Mouse (Mus musculus) MEL (cell line): ENCODE results near the gene Slc25a42. TPM values are rescaled to one million over a fixed set of nuclear protein-coding genes. Genes with fewer than 3 reads are reported as not detected.

Experiments used
- DNase-seq: peaks from one replicate; pipeline ENCODE4 v3.0.0; 2011; ENCODE audit warnings: low read depth, low spot score
- H3K27ac ChIP-seq: 2 replicates; pipeline ENCODE4 v1.5.1; 2012; ENCODE audit warnings: low read depth, mild to moderate bottlenecking, control low read depth, low read length, moderate library complexity; ENCODE audit not compliant: control insufficient read depth
- H3K27me3 ChIP-seq, 2 experiments: fragments of 150-350 bp in 1 of 2; sonication (generic) in 1 of 2; 2 replicates each; pipeline ENCODE4 v1.6.1; 2012; ENCODE audit warnings: low read length in 2 of 2, mild to moderate bottlenecking in 2 of 2, improper control_type of control experiment in 1 of 2, moderate library complexity in 1 of 2; ENCODE audit not compliant: insufficient read depth in 2 of 2, control insufficient read depth in 1 of 2
- H3K36me3 ChIP-seq, 2 experiments: 2 replicates each; pipeline ENCODE4 v1.6.1; 2012 to 2014; ENCODE audit warnings: low read length in 2 of 2, improper control_type of control experiment in 1 of 2, inconsistent platforms in 1 of 2, mild to moderate bottlenecking in 1 of 2; ENCODE audit not compliant: insufficient read depth in 2 of 2, control insufficient read depth in 1 of 2
- H3K4me1 ChIP-seq, 2 experiments: fragments of 150-350 bp in 1 of 2; sonication (generic) in 1 of 2; 2 replicates each; pipeline ENCODE4 v1.6.1; 2012; ENCODE audit warnings: low read length in 2 of 2, improper control_type of control experiment in 1 of 2, mild to moderate bottlenecking in 1 of 2; ENCODE audit not compliant: insufficient read depth in 2 of 2, control insufficient read depth in 1 of 2
- H3K4me3 ChIP-seq, 2 experiments: fragments of 150-350 bp in 1 of 2; sonication (generic) in 1 of 2; 2 replicates each; pipeline ENCODE4 v1.5.1; 2012; ENCODE audit warnings: low read depth in 2 of 2, low read length in 2 of 2, mild to moderate bottlenecking in 2 of 2, moderate library complexity in 2 of 2, control low read depth in 1 of 2, improper control_type of control experiment in 1 of 2; ENCODE audit not compliant: control insufficient read depth in 1 of 2, insufficient read depth in 1 of 2
- H3K79me2 ChIP-seq: 2 replicates; pipeline ENCODE4 v1.6.1; 2012; ENCODE audit warnings: mild to moderate bottlenecking, low read length, moderate library complexity; ENCODE audit not compliant: control insufficient read depth, poor library complexity, insufficient read depth
- H3K9ac ChIP-seq: 2 replicates; pipeline ENCODE4 v1.6.1; 2012; ENCODE audit warnings: low read depth, mild to moderate bottlenecking, control low read depth, low read length, moderate library complexity; ENCODE audit not compliant: control insufficient read depth, poor library complexity, severe bottlenecking
- H3K9me3 ChIP-seq: fragments of 150-350 bp; sonication (generic); replicated peaks from 2 replicates; pipeline ENCODE4 v1.6.1; 2012; ENCODE audit warnings: mild to moderate bottlenecking, low read length, improper control_type of control experiment, moderate library complexity; ENCODE audit not compliant: insufficient read depth
- CHD2 ChIP-seq: IDR thresholded peaks from 2 replicates; pipeline ENCODE4 v1.6.1; 2011; ENCODE audit warnings: low read length, improper control_type of control experiment
- CTCF ChIP-seq, 3 experiments: IDR thresholded peaks in 2 of 3; conservative IDR thresholded peaks in 1 of 3; 2 replicates each; pipeline ENCODE4 v1.5.1; 2011 to 2012; ENCODE audit warnings: low read length in 3 of 3, low read depth in 2 of 3, mild to moderate bottlenecking in 2 of 3, improper control_type of control experiment in 1 of 3, inconsistent platforms in 1 of 3, mixed read lengths in 1 of 3, moderate library complexity in 1 of 3; ENCODE audit not compliant: control insufficient read depth in 1 of 3, insufficient read depth in 1 of 3, poor library complexity in 1 of 3, severe bottlenecking in 1 of 3
- E2F4 ChIP-seq: IDR thresholded peaks from 2 replicates; pipeline ENCODE4 v1.6.1; 2011; ENCODE audit warnings: low read depth, low read length, improper control_type of control experiment, borderline replicate concordance
- ELF1 ChIP-seq: IDR thresholded peaks from 2 replicates; pipeline ENCODE4 v1.6.1; 2014; ENCODE audit warnings: low read depth, mild to moderate bottlenecking, inconsistent platforms, low read length, improper control_type of control experiment, moderate library complexity
- ETS1 ChIP-seq: IDR thresholded peaks from 2 replicates; pipeline ENCODE4 v1.6.1; 2012; ENCODE audit warnings: low read depth, mild to moderate bottlenecking, inconsistent platforms, low read length, improper control_type of control experiment, moderate library complexity
- GABPA ChIP-seq: IDR thresholded peaks from 2 replicates; pipeline ENCODE4 v1.6.1; 2012; ENCODE audit warnings: low read depth, mild to moderate bottlenecking, inconsistent platforms, low read length, improper control_type of control experiment, moderate library complexity
- KAT2A ChIP-seq: conservative IDR thresholded peaks from 2 replicates; pipeline ENCODE4 v1.6.1; 2012; ENCODE audit warnings: low read depth, low read length, improper control_type of control experiment, inconsistent platforms
- MAFK ChIP-seq: IDR thresholded peaks from 2 replicates; pipeline ENCODE4 v1.6.1; 2011; ENCODE audit warnings: low read depth, mild to moderate bottlenecking, low read length, improper control_type of control experiment, borderline replicate concordance
- MAX ChIP-seq: IDR thresholded peaks from 2 replicates; pipeline ENCODE4 v1.6.1; 2011; ENCODE audit warnings: low read length, improper control_type of control experiment
- MEF2A ChIP-seq: IDR thresholded peaks from 2 replicates; pipeline ENCODE4 v1.6.1; 2014; ENCODE audit warnings: low read depth, mild to moderate bottlenecking, inconsistent platforms, low read length, improper control_type of control experiment; ENCODE audit not compliant: poor library complexity, insufficient replicate concordance, severe bottlenecking; ENCODE audit errors: extremely low read depth
- MYC ChIP-seq: IDR thresholded peaks from 2 replicates; pipeline ENCODE4 v1.6.1; 2011; ENCODE audit warnings: low read depth, mild to moderate bottlenecking, low read length, improper control_type of control experiment, moderate library complexity
- NELFE ChIP-seq: IDR thresholded peaks from 2 replicates; pipeline ENCODE4 v1.6.1; 2011; ENCODE audit warnings: low read depth, low read length, improper control_type of control experiment
- NRF1 ChIP-seq: IDR thresholded peaks from 2 replicates; pipeline ENCODE4 v1.6.1; 2014; ENCODE audit warnings: low read depth, mild to moderate bottlenecking, inconsistent platforms, low read length, improper control_type of control experiment, moderate library complexity; ENCODE audit not compliant: poor library complexity, insufficient read depth, severe bottlenecking
- POLR2A ChIP-seq, 2 experiments: IDR thresholded peaks; 2 replicates each; pipeline ENCODE4 v1.6.1; 2011 to 2012; ENCODE audit warnings: low read length in 2 of 2, mild to moderate bottlenecking in 2 of 2, control low read depth in 1 of 2, improper control_type of control experiment in 1 of 2, low read depth in 1 of 2, moderate library complexity in 1 of 2; ENCODE audit not compliant: control insufficient read depth in 1 of 2, insufficient read depth in 1 of 2, poor library complexity in 1 of 2
- POLR2AphosphoS2 ChIP-seq: IDR thresholded peaks from 2 replicates; pipeline ENCODE4 v1.6.1; 2011; ENCODE audit warnings: low read length, improper control_type of control experiment
- RAD21 ChIP-seq: IDR thresholded peaks from 2 replicates; pipeline ENCODE4 v1.6.1; 2011; ENCODE audit warnings: mild to moderate bottlenecking, low read depth, low read length, improper control_type of control experiment
- RCOR1 ChIP-seq: IDR thresholded peaks from 2 replicates; pipeline ENCODE4 v1.6.1; 2012; ENCODE audit warnings: low read depth, mild to moderate bottlenecking, inconsistent platforms, low read length, improper control_type of control experiment
- SIN3A ChIP-seq: IDR thresholded peaks from 2 replicates; pipeline ENCODE4 v1.6.1; 2012; ENCODE audit warnings: low read length, improper control_type of control experiment, inconsistent platforms
- SMC3 ChIP-seq: IDR thresholded peaks from 2 replicates; pipeline ENCODE4 v1.6.1; 2011; ENCODE audit warnings: low read depth, low read length, improper control_type of control experiment
- USF1 ChIP-seq: IDR thresholded peaks from 2 replicates; pipeline ENCODE4 v1.6.1; 2014; ENCODE audit warnings: low read depth, mild to moderate bottlenecking, inconsistent platforms, low read length, improper control_type of control experiment, moderate library complexity
- ZC3H11A ChIP-seq: IDR thresholded peaks from 2 replicates; pipeline ENCODE4 v1.6.1; 2012; ENCODE audit warnings: low read depth, mild to moderate bottlenecking, inconsistent platforms, low read length, improper control_type of control experiment
- ZKSCAN1 ChIP-seq: IDR thresholded peaks from 2 replicates; pipeline ENCODE4 v1.6.1; 2012; ENCODE audit warnings: low read depth, mild to moderate bottlenecking, inconsistent platforms, low read length, improper control_type of control experiment, moderate library complexity
- ZMIZ1 ChIP-seq: IDR thresholded peaks from 2 replicates; pipeline ENCODE4 v1.6.1; 2012; ENCODE audit warnings: low read depth, mild to moderate bottlenecking, inconsistent platforms, low read length, improper control_type of control experiment, moderate library complexity
- ZNF384 ChIP-seq: IDR thresholded peaks from 2 replicates; pipeline ENCODE4 v1.6.1; 2012; ENCODE audit warnings: low read depth, mild to moderate bottlenecking, inconsistent platforms, low read length, improper control_type of control experiment
- polyA plus RNA-seq, 2 experiments: library from polyadenylated mRNA; stranded (reverse) in 1 of 2; unstranded in 1 of 2; fragments of >175 nt in 1 of 2; fragments of >200 nt in 1 of 2; gene quantifications; 2 replicates each; pipeline versions ENCODE4 v1.2.1 to v1.2.4; 2012; ENCODE audit warnings: low replicate concordance in 2 of 2, low read depth in 1 of 2; ENCODE audit not compliant: insufficient read length in 2 of 2, insufficient read depth in 1 of 2, missing spikeins in 1 of 2
- total RNA-seq: library from RNA; depleted of rRNA; stranded (reverse); fragments of 300-350 nt; gene quantifications from 2 replicates; pipeline ENCODE4 v1.2.3, GENCODE M21; 2012

Slc25a42 gene
- total and polyA plus RNA-seq, 3 experiments = 5.2 to 12.1 TPM; not detected in 1

- no peak for DNase-seq
- Histone ChIP-seq H3K27me3 (no peaks in the 10 kb centered on the region), H3K4me1 (no peaks in the 10 kb centered on the region), H3K4me3 (no peak overlapping the region), H3K9me3 (no peaks in the 10 kb centered on the region), H3K9ac (no peak overlapping the region), H3K27ac (no peak overlapping the region), H3K36me3 (peaks cover 0 to 17% of the 10 kb centered on the region in 2 experiments; a peak in 2 of 4 replicates), H3K79me2 (peaks cover 3% of the 10 kb centered on the region)
- TF ChIP-seq USF1 (no peak), ZNF384 (no peak), POLR2AphosphoS2 (no peak), ZMIZ1 (no peak), RAD21 (no peak), GABPA (no peak), ETS1 (no peak), MYC (no peak), E2F4 (no peak), ELF1 (no peak), MEF2A (no peak), MAX (no peak), MAFK (no peak), SIN3A (no peak), KAT2A (no peak), RCOR1 (no peak), ZKSCAN1 (no peak), NELFE (no peak), NRF1 (no peak)
Measured at GRCm38 (mm10) chr8:70246622-70247021, 34.5 kb upstream of the Slc25a42 start.

- Histone ChIP-seq H3K9ac (no peak overlapping the region), H3K27ac (no peak overlapping the region), H3K27me3 (no peaks in the 10 kb centered on the region), H3K79me2 (peaks cover 6% of the 10 kb centered on the region), H3K4me1 (peaks cover 8 to 19% of the 10 kb centered on the region in 2 experiments), H3K36me3 (peaks cover 16 to 22% of the 10 kb centered on the region in 2 experiments), H3K9me3 (no peaks in the 10 kb centered on the region), H3K4me3 (no peak overlapping the region)
- TF ChIP-seq CTCF (IDR thresholded peaks at IDR 0.05 in 2 of 3, conservative IDR thresholded peaks at IDR 0.05 in 1 of 3; ENCODE audit: control insufficient read depth in 1 of 3, insufficient read depth in 1 of 3, low read depth in 2 of 3, low read length in 3 of 3, poor library complexity in 1 of 3, severe bottlenecking in 1 of 3) (peak in 2 of 3 experiments; percentile 25 to 34; a peak in 3 of 6 replicates), CHD2 (no peak), MYC (no peak), POLR2A (IDR thresholded peaks at IDR 0.05; ENCODE audit: control insufficient read depth in 1 of 2, insufficient read depth in 1 of 2, low read depth in 1 of 2, low read length in 2 of 2, poor library complexity in 1 of 2) (no peak), NRF1 (no peak), ZC3H11A (no peak), SMC3 (no peak)
- DNase-seq = no peak
Measured at GRCm38 (mm10) chr8:70240642-70241041, 28.5 kb upstream of the Slc25a42 start.
